Mouse (Mus musculus) E14TG2a.4 (cell line): ENCODE results near the gene Sult6b1.

Source experiments
- H3K27me3 ChIP-seq: 2 replicates; pipeline ENCODE4 v1.6.1; 2014; ENCODE audit warnings: low read length, control low read depth; ENCODE audit not compliant: insufficient read depth
- H3K36me3 ChIP-seq: 2 replicates; pipeline ENCODE4 v1.6.1; 2014; ENCODE audit warnings: low read length, control low read depth; ENCODE audit not compliant: insufficient read depth
- H3K4me1 ChIP-seq: replicated peaks from 2 replicates; pipeline ENCODE4 v1.6.1; 2014; ENCODE audit warnings: low read depth, low read length, control low read depth
- H3K4me3 ChIP-seq: replicated peaks from 2 replicates; pipeline ENCODE4 v1.5.1; 2014; ENCODE audit warnings: mild to moderate bottlenecking, low read length
- H3K9me3 ChIP-seq: 2 replicates; pipeline ENCODE4 v1.6.1; 2014; ENCODE audit warnings: low read length, control low read depth
- CTCF ChIP-seq: conservative IDR thresholded peaks from 2 replicates; pipeline ENCODE4 v1.5.1; 2014; ENCODE audit warnings: low read length
- NANOG ChIP-seq: IDR thresholded peaks from 2 replicates; pipeline ENCODE4 v1.6.1; 2014; ENCODE audit warnings: borderline replicate concordance, low read length, mixed read lengths
- POU5F1 ChIP-seq: IDR thresholded peaks from 2 replicates; pipeline ENCODE4 v1.6.1; 2014; ENCODE audit warnings: low read length, borderline replicate concordance

Gene Sult6b1

GRCm38 (mm10) chr17:78935857-78936256 is 29.1 kb upstream of the Sult6b1 start:
- Histone ChIP-seq H3K4me3 (peak overlapping the region; percentile 100), H3K36me3 (peaks cover 50% of the 10 kb centered on the region), H3K27me3 (no peaks in the 10 kb centered on the region), H3K9me3 (no peaks in the 10 kb centered on the region), H3K4me1 (peaks cover 54% of the 10 kb centered on the region)
- TF ChIP-seq POU5F1 (no peak), NANOG (no peak), CTCF (no peak)

DNA sequence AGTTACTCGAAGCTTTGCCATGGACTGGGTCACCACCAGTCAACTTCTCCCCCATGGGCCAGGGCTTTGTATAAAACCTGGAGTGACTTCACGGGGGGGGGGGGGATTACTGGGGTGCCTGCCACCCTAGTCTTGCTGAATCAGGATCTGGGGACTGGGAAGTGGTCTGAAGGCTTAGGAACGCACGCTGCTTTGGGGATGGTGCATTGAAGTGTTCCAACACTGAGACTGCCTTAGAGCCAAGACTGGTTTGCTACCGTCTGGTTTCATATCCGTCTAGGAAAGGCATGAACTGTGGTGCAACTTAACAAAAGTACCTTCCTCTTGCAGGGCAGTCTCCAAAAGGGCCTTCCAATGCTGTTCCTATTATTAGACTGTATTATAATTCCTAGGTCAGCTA is 10.9 kb upstream of the Sult6b1 start:
- TF ChIP-seq NANOG (no peak), POU5F1 (no peak), CTCF (no peak)
- Histone ChIP-seq H3K36me3 (peaks cover 52% of the 10 kb centered on the region), H3K9me3 (no peaks in the 10 kb centered on the region), H3K27me3 (no peaks in the 10 kb centered on the region), H3K4me3 (peak overlapping the region; percentile 86), H3K4me1 (peaks cover 43% of the 10 kb centered on the region)

DNA sequence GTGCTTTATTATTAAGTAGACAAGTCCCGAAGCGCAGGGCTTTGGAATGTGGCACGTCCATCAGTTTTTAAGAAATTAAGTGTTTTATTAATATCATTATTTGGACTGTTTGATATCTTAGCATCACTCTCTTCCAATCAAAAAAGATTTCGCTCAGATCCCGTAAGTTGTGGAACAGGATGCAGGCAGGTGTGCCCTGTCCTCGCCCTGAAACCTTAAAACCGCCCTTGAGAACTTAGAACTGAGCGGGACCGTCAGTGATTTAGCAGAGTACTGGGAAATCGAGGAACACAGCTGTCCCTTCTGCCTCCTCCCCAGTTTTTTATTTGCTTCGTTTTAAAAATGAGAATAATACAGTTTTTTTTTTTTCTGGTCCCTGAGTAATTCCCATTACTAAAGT is 10.1 kb upstream of the Sult6b1 start:
- H3K4me3 ChIP-seq: peak overlapping the region; percentile 86

DNA sequence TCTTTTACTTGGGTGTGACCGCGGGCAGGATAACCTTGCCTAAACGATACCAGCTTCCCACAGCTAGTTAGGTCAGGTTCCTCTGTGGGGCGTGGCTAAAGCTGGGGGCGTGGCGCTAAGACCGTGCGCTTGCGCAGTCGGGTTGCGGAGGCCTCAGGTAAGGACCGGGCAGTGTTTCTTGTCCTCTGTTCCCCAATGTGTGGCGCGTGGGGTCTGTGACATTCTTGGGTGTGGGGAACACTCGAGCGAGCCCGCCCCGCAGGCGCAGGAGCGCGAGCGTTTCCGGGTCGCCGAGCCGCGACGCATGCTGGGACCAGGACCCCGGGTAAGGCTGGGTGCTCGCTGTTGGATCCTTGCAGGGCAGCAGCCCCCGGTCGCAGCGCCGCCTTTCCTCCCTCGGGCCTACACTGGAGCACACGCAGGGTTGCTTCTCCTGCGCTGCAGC is 9.6 kb upstream of the Sult6b1 start, which contains the start of gene Cebpzos:
Cebpzos (plus strand) TSS at position 132 of the 445 bp plus-strand sequence.
- no peaks in the 10 kb centered on the region for H3K9me3 ChIP-seq
- peaks cover 39% of the 10 kb centered on the region for H3K36me3 ChIP-seq
- peak within 1 kb of the TSS; percentile 86 for H3K4me3 ChIP-seq
- peaks cover 48% of the 10 kb centered on the region for H3K4me1 ChIP-seq
- no peaks in the 10 kb centered on the region for H3K27me3 ChIP-seq
- TF ChIP-seq NANOG (no peak), POU5F1 (no peak), CTCF (no peak)

More for the DNA sequence above, 10.1 kb upstream of the Sult6b1 start:
- H3K4me1 ChIP-seq: peaks cover 48% of the 10 kb centered on the region
- TF ChIP-seq CTCF (no peak), NANOG (no peak), POU5F1 (no peak)
- no peaks in the 10 kb centered on the region for H3K27me3 ChIP-seq
- H3K9me3 ChIP-seq: no peaks in the 10 kb centered on the region
- H3K36me3 ChIP-seq: peaks cover 44% of the 10 kb centered on the region

- H3K36me3 ChIP-seq: peaks cover 32% of the 10 kb centered on the region
- H3K27me3 ChIP-seq: no peaks in the 10 kb centered on the region
- no peak for TF ChIP-seq NANOG
- 0 out of 2 replicates have a peak, but pooled peaks have one; percentile 29 for TF ChIP-seq POU5F1
- H3K9me3 ChIP-seq: no peaks in the 10 kb centered on the region
- H3K4me1 ChIP-seq: peaks cover 48% of the 10 kb centered on the region
- peak overlapping the region; percentile 86 for H3K4me3 ChIP-seq
Measured at GRCm38 (mm10) chr17:78915772-78916171, 9.0 kb upstream of the Sult6b1 start.

DNA sequence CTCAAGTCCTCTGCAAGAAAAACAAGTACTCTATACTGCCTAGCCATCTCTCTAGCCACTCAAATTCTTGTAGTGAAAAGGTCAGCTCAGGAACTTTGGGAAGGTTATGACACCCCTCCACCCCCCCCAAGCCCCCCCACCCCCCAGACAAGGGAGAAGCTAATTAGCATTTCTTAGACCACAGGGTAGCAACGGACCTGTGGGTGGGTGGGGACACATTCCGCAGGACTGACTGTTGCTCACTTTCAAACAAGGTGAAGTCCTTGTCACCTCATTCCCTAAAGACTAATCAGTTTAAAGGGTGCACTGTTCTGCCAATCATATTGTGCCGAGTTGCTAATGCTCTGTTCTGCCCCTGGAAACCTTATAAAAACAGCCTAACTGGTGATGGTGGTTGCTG is 7.1 kb upstream of the Sult6b1 start:
- Histone ChIP-seq H3K27me3 (no peaks in the 10 kb centered on the region), H3K4me1 (peaks cover 48% of the 10 kb centered on the region), H3K4me3 (peak overlapping the region; percentile 86), H3K36me3 (peaks cover 14% of the 10 kb centered on the region), H3K9me3 (no peaks in the 10 kb centered on the region)
- no peak for TF ChIP-seq CTCF

- H3K9me3 ChIP-seq: no peaks in the 10 kb centered on the region
- H3K27me3 ChIP-seq: no peaks in the 10 kb centered on the region
- H3K36me3 ChIP-seq: peaks cover 4% of the 10 kb centered on the region
- peaks cover 40% of the 10 kb centered on the region for H3K4me1 ChIP-seq
- TF ChIP-seq POU5F1 (no peak), NANOG (no peak), CTCF (no peak)
- peak overlapping the region; percentile 77 for H3K4me3 ChIP-seq
Measured at GRCm38 (mm10) chr17:78912861-78913281, 6.1 kb upstream of the Sult6b1 start.

GRCm38 (mm10) chr17:78909374-78909773 is 2.6 kb upstream of the Sult6b1 start:
- peaks cover 16% of the 10 kb centered on the region for H3K4me1 ChIP-seq
- no peak overlapping the region for H3K4me3 ChIP-seq
- H3K27me3 ChIP-seq: no peaks in the 10 kb centered on the region
- H3K36me3 ChIP-seq: no peaks in the 10 kb centered on the region
- H3K9me3 ChIP-seq: no peaks in the 10 kb centered on the region
- TF ChIP-seq NANOG (no peak), POU5F1 (no peak)

- no peak overlapping the region for H3K4me3 ChIP-seq
- no peaks in the 10 kb centered on the region for H3K27me3 ChIP-seq
- H3K9me3 ChIP-seq: no peaks in the 10 kb centered on the region
- no peak for TF ChIP-seq POU5F1
- no peak for TF ChIP-seq NANOG
- no peak for TF ChIP-seq CTCF
- H3K36me3 ChIP-seq: no peaks in the 10 kb centered on the region
- peaks cover 4% of the 10 kb centered on the region for H3K4me1 ChIP-seq
Measured at GRCm38 (mm10) chr17:78903158-78903557, 3.6 kb downstream of the Sult6b1 start.

GRCm38 (mm10) chr17:78895394-78895793 is 11.4 kb downstream of the Sult6b1 start:
- Histone ChIP-seq H3K4me1 (peaks cover 17% of the 10 kb centered on the region), H3K4me3 (peak overlapping the region; percentile 69), H3K27me3 (no peaks in the 10 kb centered on the region), H3K9me3 (no peaks in the 10 kb centered on the region), H3K36me3 (peaks cover 25% of the 10 kb centered on the region)
- TF ChIP-seq CTCF: no peak
- no peak for TF ChIP-seq NANOG
- no peak for TF ChIP-seq POU5F1
